Mouse (Mus musculus) right cerebral cortex, postnatal 10 days (tissue): ENCODE measurements at regions not wholly inside any gene's neighbourhood (a gene's known extent, or its start where the extent isn't known, plus 50 kb on each side); places are given as distances from the start of the nearest gene placed in this dataset.
A peak's percentile ranks its signal among the peaks of the same experiment; 100 is the strongest.

ENCODE experiments used
- DNase-seq, 2 experiments: peaks; one replicate each; pipeline ENCODE4 v3.0.0; 2021; ENCODE audit warnings: low spot score in 2 of 2

DNA sequence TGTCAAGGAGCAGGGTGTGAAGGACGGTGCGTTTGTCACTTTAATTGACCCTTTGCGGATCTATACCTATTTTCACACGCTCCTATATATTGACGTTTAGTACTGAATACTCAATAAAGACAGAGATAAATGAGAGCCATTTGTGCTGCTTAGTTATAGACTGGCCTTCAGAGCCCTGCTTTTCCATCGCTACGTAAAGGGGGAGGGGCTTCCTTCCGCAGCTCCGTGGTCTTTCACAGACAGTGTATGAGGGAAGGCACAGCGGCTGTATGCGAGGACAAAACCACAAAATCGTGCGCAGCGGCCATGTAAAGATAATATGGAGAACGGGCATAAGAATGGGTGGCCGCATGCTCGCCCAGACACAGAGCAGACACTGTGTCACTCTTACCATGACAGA lies 58.4 kb upstream of the Pced1b start:
- DNase-seq, result no peak

DNA sequence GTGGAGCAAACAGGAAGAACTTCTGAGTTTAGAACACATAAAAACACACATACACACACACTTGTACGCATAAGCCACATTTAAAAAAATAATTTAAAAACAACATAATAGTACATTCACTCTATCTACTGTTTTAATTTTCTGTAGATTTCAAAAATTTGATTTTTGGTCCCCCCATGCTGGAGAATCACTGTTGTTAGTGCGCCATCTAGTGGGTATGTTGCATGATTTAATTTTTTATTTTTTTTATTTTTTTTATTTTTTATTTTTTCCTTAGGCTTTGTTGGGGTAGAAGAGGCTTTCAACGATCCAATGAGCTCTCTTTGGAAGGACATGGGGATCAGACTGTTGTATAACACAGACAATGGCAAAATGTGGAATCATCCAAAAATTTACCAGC lies 59.1 kb upstream of the Pced1b start:
- DNase-seq, result no peak

DNA sequence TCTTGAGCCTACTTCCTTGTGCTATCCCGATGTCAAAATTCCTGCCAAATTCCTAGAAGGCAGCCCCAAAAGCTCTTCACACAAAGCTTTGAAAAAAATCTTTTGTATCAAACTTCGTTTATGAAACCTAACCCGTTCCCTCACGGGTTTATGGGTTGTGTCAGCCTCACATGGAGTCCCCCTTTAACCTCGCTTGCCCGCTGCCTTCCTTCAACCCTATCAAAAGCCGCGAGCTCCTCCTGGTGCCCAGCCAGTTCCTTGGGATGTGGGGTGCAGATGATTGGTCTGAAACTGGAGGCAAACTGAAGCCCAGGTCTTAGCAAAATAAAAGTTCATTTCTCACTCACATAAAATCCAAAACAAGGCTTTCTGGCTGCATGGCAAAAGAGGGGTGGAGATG lies 60.9 kb upstream of the Pced1b start:
- DNase-seq, result no peak

DNA sequence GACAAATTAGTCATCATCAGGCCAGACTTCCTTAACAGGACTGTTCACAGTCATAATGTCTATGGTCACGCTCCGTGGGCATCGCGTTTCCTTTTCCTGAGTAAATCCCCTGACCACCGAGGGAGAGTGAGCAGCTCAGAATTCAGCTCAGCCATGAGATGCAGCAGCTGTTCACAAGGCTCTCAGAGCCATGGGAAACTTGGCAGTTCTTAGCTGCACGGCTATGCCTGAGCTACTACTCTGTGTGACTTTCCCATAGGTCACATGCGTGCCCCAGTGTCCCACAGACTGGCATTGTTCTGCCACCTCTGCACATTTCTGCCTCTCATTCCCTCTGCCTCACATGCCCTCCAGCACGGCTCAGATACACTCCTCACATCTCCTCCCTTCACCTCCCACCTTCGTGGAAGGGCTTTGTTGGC lies 64.3 kb upstream of the Pced1b start:
- DNase-seq, result peak in 1 of 2 experiments; percentile 42

GRCm38 (mm10) chr15:97180970-97181669 lies 65.8 kb upstream of the Pced1b start:
- peak; percentile 56 to 75 for DNase-seq

DNA sequence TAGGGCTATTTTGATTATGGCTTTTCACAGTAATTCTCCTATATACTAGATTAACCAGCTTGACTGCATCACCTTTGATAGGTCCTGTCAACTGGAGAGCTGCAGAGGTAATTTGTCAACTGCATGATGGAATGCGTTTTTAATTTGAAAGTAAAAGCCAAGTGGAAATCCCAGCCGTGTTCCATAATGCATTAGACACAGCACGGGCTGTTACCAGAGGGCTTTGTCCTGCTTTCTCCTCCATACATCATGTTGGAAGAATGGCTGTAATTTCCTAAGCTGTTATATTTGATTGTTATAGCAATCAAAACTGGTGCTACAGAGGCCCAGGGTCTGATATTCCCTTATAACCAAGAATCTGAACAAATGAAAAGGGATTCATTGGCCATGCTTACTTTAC lies 68.6 kb upstream of the Pced1b start:
- DNase-seq, result no peak

DNA sequence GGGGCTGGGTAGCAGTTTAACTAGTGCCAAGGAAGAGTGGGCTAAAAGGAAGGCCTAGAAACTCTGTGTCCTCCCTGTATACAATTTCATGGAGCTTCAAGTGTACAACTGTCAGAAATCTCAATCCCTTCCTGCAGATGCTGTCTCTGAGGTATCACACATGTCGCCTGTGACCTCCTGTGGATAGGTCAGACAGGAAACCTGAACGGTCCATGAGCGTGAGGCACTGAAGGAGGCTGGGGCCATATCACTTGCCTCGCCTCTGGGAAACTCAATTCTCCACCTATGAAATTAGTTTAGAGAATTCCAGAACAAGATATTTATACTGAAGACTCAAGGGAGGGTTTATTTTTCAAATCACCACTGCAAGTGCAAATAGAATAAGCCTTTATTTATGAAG lies 69.1 kb upstream of the Pced1b start:
- no peak for DNase-seq

GRCm38 (mm10) chr15:97174989-97175388 lies 71.9 kb upstream of the Pced1b start:
- no peak for DNase-seq

GRCm38 (mm10) chr15:97173233-97173632 lies 73.7 kb upstream of the Pced1b start:
- DNase-seq, result no peak

DNA sequence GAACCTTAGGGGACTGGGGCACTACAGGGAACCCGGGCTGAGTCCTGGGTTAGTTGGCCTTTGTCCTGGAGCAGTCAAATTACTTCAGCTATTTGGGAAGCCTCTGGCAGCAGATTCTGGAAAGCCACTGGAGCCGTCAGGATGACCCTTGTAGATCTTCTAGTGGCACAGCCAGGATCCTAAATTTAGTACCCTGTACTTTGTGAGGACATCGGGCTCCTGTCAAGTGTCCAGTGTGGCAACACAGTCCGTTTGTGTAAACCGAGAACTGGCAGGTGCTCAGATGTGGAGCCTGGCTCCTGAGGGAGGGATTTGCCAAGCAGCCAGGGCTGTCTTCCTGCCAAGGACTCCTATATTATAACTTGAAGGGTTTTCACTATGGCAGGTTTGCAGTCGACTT lies 76.8 kb upstream of the Pced1b start:
- DNase-seq, result no peak

- no peak for DNase-seq
Observed at GRCm38 (mm10) chr15:97169381-97169780, 77.5 kb upstream of the Pced1b start.

- no peak for DNase-seq
Observed at GRCm38 (mm10) chr15:97167116-97167515, 79.8 kb upstream of the Pced1b start.

- peak in 1 of 2 experiments; percentile 36 for DNase-seq
Observed at GRCm38 (mm10) chr15:97164616-97165015, 82.3 kb upstream of the Pced1b start.

DNA sequence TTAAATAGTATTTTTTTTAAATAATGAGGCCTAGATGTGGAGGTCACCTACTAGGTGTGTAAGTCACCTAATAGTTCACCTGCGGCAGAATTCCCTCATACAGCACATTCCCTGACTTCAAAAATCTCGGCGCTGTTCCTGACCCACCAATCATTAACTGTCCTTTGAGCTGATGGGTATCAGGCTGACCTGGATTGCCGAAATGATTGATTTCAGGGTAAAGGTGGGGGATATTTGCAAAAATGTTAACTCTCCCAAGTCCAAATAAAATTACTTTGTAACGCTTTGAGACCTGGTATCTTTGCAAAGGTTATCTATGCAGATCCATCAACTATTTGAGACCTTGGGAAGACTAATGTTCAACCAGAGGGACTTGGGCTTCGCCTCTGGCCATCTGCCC lies 82.9 kb upstream of the Pced1b start:
- DNase-seq, result no peak

- DNase-seq, result no peak
Observed at GRCm38 (mm10) chr15:97163090-97163489, 83.8 kb upstream of the Pced1b start.

- no peak for DNase-seq
Observed at GRCm38 (mm10) chr15:97162305-97162704, 84.6 kb upstream of the Pced1b start.

DNA sequence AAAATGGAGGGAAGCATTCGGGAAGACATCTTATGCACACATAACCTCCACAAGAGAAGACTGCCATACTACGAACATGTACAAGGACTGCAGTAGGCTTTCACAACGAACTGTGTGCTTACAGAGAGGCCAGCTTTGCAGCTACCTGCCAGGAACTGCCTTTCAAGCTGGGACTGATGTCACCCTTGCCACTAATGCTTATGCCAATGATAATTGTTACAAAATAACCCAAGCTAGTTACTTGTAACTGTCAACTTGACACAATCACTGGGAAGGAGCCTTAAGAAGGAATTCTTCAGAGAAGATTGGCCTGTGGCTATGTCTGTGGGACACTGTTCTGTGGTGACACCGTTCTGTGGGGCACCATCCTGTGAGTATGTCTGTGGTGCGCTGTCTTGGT lies 85.4 kb upstream of the Pced1b start:
- DNase-seq, result no peak

DNA sequence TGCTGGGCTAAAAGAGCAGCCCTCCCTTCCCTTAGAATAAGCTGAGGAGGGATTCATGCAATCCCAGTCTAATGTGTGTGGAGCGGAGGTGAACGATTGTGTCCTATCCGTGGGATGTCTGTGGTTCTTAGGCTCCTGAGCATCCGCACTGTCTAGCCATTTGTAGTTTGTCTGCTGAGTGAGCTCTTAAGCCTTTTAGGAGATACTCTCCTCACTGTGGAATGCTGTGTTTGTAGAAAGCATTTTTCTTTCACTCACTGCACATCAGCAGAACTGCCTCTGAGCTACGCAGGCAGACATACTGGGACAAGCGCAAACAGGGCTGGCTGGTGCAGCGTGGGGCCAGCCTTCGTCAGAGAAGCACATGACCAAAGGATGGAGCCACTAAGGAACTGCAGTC lies 94.6 kb upstream of the Pced1b start:
- DNase-seq, result peak; percentile 40 to 46

- peak; percentile 36 to 50 for DNase-seq
Observed at GRCm38 (mm10) chr15:97151793-97152192, 95.1 kb upstream of the Pced1b start.

DNA sequence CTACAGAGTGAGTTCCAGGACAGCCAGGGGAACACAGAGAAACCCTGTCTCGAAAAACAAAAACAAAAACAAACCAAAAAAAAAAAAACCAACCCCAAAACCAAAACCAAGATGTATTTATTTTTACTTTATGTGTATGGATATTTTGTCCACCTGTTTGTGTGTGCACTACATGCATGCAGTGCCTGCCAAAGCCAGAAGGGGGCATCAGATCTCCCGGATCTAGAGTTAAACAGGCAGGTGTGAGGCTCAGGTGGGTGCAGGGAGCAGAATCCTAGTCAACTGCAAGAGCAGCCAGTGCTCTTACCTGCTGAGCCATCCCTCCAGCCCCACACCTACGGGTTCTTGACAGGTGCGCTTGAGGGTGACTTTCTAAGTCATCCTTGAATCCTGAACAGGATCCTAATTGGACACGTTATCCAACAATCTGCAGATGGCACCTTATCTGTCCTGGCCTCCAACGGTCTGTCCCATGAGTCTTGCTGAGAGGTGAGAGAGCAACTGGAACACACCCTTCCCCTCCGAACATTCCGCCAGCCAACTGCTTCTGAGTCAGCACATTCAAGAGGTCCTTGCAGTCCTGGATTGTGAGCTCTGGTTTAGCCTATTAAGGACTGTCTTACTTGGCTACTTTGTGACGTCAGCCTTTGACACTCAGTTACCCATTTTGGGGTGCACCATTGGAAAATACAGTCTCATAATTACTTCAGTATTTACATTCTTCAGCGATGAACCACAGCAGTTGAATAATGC lies 95.4 kb upstream of the Slc38a4 start:
- DNase-seq, result no peak

GRCm38 (mm10) chr15:97141958-97142357 lies 86.2 kb upstream of the Slc38a4 start:
- DNase-seq, result no peak

GRCm38 (mm10) chr15:97138265-97138664 lies 82.5 kb upstream of the Slc38a4 start:
- DNase-seq, result no peak

DNA sequence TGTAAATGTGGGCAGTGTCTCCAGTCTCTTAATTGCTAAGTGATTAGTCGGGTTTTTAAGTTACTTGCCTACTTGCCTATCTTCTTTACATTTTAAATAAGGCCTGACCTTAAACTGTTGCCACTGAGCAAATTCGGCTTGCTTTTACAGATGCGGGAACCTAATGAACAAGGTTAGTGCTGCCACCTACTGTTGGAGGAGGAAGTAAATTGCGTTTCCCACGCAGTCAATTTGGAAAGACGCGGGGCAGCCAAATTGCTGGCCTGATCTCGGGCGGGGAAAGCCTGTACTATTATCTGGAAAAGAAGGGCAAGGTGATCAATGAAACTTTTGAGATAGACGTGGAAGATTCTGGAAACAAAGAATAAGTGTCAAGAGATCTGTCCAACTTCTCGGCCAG lies 79.5 kb upstream of the Slc38a4 start:
- DNase-seq, result peak; percentile 45 to 64
